Mouse (Mus musculus) heart, postnatal 14 days (tissue): ENCODE measurements around the gene Dyrk1b. TPM values are rescaled to one million over a fixed set of nuclear protein-coding genes. Genes with fewer than 3 reads are reported as not detected.

ENCODE experiments used
- total RNA-seq, 2 experiments: library from RNA; stranded (reverse); gene quantifications; 2 replicates each; pipeline ENCODE4 v1.2.3; 2021

Dyrk1b gene
- total RNA-seq, 2 experiments from 2014 or later: 37.4 to 40.8 TPM

Other genes starting within 250 kb of the Dyrk1b start
- gene Zfp780b, start 200.3 kb upstream of the Dyrk1b start, total RNA-seq: 1 to 10 TPM; 9.6 to 9.8 TPM
- gene Zfp850, start 165.4 kb upstream of the Dyrk1b start, total RNA-seq: 1 to 10 TPM in 1 of 2 experiments, under 1 TPM in 1; 0.55 to 1.4 TPM
- gene Psmc4, start 129.4 kb upstream of the Dyrk1b start, total RNA-seq: 100 to 1,000 TPM; 102 to 105 TPM
- gene Fcgbp, start 108.2 kb upstream of the Dyrk1b start, total RNA-seq: 1 to 10 TPM in 1 of 2 experiments, under 1 TPM in 1; 0.14 to 2.0 TPM
- gene 9530053A07Rik, start 50.0 kb upstream of the Dyrk1b start, total RNA-seq: under 1 TPM in 1 of 2 experiments, not detected in 1; 0.02 TPM
- 10 to 100 TPM; 31.2 to 37.7 TPM for gene Fbl, start 9.8 kb upstream of the Dyrk1b start, total RNA-seq
- 10 to 100 TPM; 10.7 to 11.9 TPM for gene Eid2, start 88.4 kb downstream of the Dyrk1b start, total RNA-seq
- 1 to 10 TPM; 8.0 to 9.4 TPM for gene Eid2b, start 98.3 kb downstream of the Dyrk1b start, total RNA-seq
- gene Selenov, start 111.7 kb downstream of the Dyrk1b start, total RNA-seq: not detected
- gene Dll3, start 122.8 kb downstream of the Dyrk1b start, total RNA-seq: not detected
- 10 to 100 TPM; 47.9 to 57.3 TPM for gene Timm50, start 132.6 kb downstream of the Dyrk1b start, total RNA-seq
- gene Supt5, start 159.3 kb downstream of the Dyrk1b start, total RNA-seq: 10 to 100 TPM; 55.6 to 58.4 TPM
- 100 to 1,000 TPM; 540 to 612 TPM for gene Rps16, start 171.2 kb downstream of the Dyrk1b start, total RNA-seq
- gene Plekhg2, start 193.1 kb downstream of the Dyrk1b start, total RNA-seq: 10 to 100 TPM; 32.1 to 32.5 TPM
- gene Zfp36, start 200.8 kb downstream of the Dyrk1b start, total RNA-seq: 10 to 100 TPM; 25.7 to 27.6 TPM
- gene Med29, start 213.2 kb downstream of the Dyrk1b start, total RNA-seq: 10 to 100 TPM; 18.4 to 19.9 TPM
- 10 to 100 TPM; 46.2 to 47.7 TPM for gene Paf1, start 213.5 kb downstream of the Dyrk1b start, total RNA-seq